Comparison of ENCODE assay signal across 10 mouse cellular contexts in the genomic region with DNA sequence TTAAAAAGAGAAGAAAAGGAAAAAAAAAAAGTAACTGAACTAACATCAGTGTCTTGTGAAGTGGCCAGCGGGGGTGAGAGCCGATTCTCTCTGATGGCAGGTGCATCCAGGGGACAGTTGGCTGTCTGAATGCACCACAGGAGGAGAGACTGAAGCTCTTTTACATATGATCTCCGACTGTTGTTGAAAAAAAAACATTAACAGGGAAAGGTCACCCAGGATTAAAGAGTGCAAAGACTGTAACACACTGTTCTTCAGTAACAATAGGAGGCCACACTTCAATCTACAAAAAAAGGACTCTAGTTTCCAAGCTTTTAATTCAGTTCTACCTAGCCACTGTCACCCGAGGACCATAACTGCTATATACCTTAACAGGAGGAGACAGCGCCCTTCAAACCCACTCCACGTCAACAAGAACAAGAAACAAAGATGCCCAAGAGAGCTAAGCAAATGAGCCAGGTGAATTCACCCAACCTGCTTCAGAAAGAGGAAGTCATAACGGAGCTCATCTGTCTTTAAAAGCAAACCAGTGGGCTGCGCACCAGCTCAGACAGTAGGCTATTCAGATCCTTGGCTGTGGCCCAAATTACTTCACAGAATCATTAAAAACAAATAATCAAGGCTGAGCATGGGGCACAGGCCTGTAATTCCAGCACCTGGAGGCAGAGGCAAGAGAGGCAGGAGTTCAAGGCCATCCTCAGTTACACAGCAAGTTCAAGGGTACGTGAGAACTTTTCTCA. TPM values are rescaled to one million over a fixed set of nuclear protein-coding genes. Genes with fewer than 3 reads are reported as not detected.
DNase-seq lines count a peak whose midpoint lies in the region; ATAC-seq lines count a peak whose summit lies in the region.
"Had no signal": no experiment of that assay in that cellular context is flagged by ENCODE, and none has a peak within 500 bp of the region (broad histone marks: within the 10 kb centered on the region; RNA-seq: fewer than 3 reads in every experiment).

No protein-coding gene starts in this region.

- WGBS in hindbrain, embryonic 16.5 days, result 47% methylated on average over 9 of the region's 9 CpGs
- 78% methylated on average over 9 of the region's 9 CpGs for WGBS in hindbrain, embryonic 11.5 days

- H3K4me3 ChIP-seq in hindbrain, embryonic 16.5 days (ENCODE audit: low read length), result no peak overlapping the region
- no peak overlapping the region for H3K4me3 ChIP-seq in hindbrain, embryonic 11.5 days (ENCODE audit: low read depth, low read length)
- H3K4me3 ChIP-seq: limb, embryonic 12.5 days had no signal

- peaks cover 13% of the 10 kb centered on the region for H3K4me1 ChIP-seq in hindbrain, embryonic 16.5 days (ENCODE audit: control insufficient read depth, insufficient read depth, low read depth, low read length)
- no peaks in the 10 kb centered on the region for H3K4me1 ChIP-seq in hindbrain, embryonic 11.5 days (replicated peaks; ENCODE audit: control insufficient read depth, insufficient read depth, low read length)

- H3K4me2 ChIP-seq in hindbrain, embryonic 16.5 days (ENCODE audit: low read length), result no peak overlapping the region
- no peak overlapping the region for H3K4me2 ChIP-seq in hindbrain, embryonic 11.5 days (replicated peaks; ENCODE audit: low read depth, low read length)
- H3K4me2 ChIP-seq: limb, embryonic 12.5 days had no signal

- H3K36me3 ChIP-seq in hindbrain, embryonic 16.5 days (ENCODE audit: control insufficient read depth, insufficient read depth, low read length), result peaks cover 3% of the 10 kb centered on the region; the same call in 1 of the 2 replicates
- peaks cover 3% of the 10 kb centered on the region for H3K36me3 ChIP-seq in hindbrain, embryonic 11.5 days (ENCODE audit: control insufficient read depth, insufficient read depth, low read length)

- peak; percentile 49 for DNase-seq in cerebellum, adult 9-10 months
- DNase-seq in cerebellum, adult 11-12 months, result no peak
- no peak for DNase-seq in hindbrain, embryonic 11.5 days (ENCODE audit: low spot score)
- DNase-seq in ovary, adult 18-20 months (ENCODE audit: low spot score), result peak; percentile 48
- no peak for DNase-seq in ovary, postnatal 36 days (ENCODE audit: low spot score)

- peak; percentile 37; the same call in 1 of the 2 replicates for ATAC-seq in hindbrain, embryonic 16.5 days
- ATAC-seq in hindbrain, embryonic 11.5 days (ENCODE audit: low FRiP score), result no peak
- ATAC-seq in megakaryocyte-erythroid progenitor cell, adult 5-6 weeks (replicated peaks; ENCODE audit: low FRiP score, low TSS enrichment, poor library complexity, severe bottlenecking), result 0 out of 2 replicates have a peak, but pooled peaks have one; percentile 36
- ATAC-seq in inflammation-experienced regulatory T-cells, adult 6 months, result no peak
- ATAC-seq: activated CD4-positive, CD25-positive, alpha-beta regulatory T cell, adult 4 months had no signal

- no peaks in the 10 kb centered on the region for H3K27me3 ChIP-seq in hindbrain, embryonic 16.5 days (replicated peaks; ENCODE audit: control insufficient read depth, insufficient read depth, low read length)
- H3K27me3 ChIP-seq in hindbrain, embryonic 11.5 days (ENCODE audit: control insufficient read depth, insufficient read depth, low read length), result no peaks in the 10 kb centered on the region
- H3K27me3 ChIP-seq: limb, embryonic 12.5 days had no signal

- H3K9me3 ChIP-seq in hindbrain, embryonic 16.5 days (ENCODE audit: control insufficient read depth, low read length), result no peaks in the 10 kb centered on the region
- H3K9me3 ChIP-seq in hindbrain, embryonic 11.5 days (ENCODE audit: control insufficient read depth, low read length), result no peaks in the 10 kb centered on the region
- H3K9me3 ChIP-seq: limb, embryonic 12.5 days had no signal

- no peak overlapping the region for H3K27ac ChIP-seq in hindbrain, embryonic 16.5 days (ENCODE audit: low read depth, low read length)
- no peak overlapping the region for H3K27ac ChIP-seq in hindbrain, embryonic 11.5 days (ENCODE audit: low read depth, low read length)
- H3K27ac ChIP-seq: limb, embryonic 12.5 days had no signal

- H3K9ac ChIP-seq in hindbrain, embryonic 16.5 days (ENCODE audit: low read depth, low read length), result no peak overlapping the region
- no peak overlapping the region for H3K9ac ChIP-seq in hindbrain, embryonic 11.5 days (ENCODE audit: low read depth, low read length)
- H3K9ac ChIP-seq: limb, embryonic 12.5 days had no signal

RNA-seq across cellular contexts. Expression of gene Kmt2a, which starts 14.4 kb away (rescaled TPM):
- polyA plus RNA-seq in hindbrain, embryonic 16.5 days (2015; fragmentation: Nextera tagmentation; extraction: Ambion mirVana), result 14.4 and 16.4 TPM in 2 replicates
- 17.3 and 26.2 TPM in 2 replicates for polyA plus RNA-seq in hindbrain, embryonic 11.5 days (2014; fragmentation: Nextera tagmentation; extraction: Ambion mirVana)
- total RNA-seq in megakaryocyte-erythroid progenitor cell, adult 5-6 weeks (2014; fragmentation: Nextera tagmentation), result 97.4 and 110 TPM in 2 replicates
- 14.0 and 23.6 TPM in 2 replicates for total RNA-seq in megakaryocyte-erythroid progenitor cell, adult 5-6 weeks (2017)
- polyA plus RNA-seq in inflammation-experienced regulatory T-cells, adult 6 months (2017; shearing (Covaris generic)), result 10 to 100 TPM; 17.8 to 38.5 (median 32.9) TPM

RNA-seq across cellular contexts. Expression of gene Atp5l, which starts 53.9 kb away (rescaled TPM):
- 711 and 802 TPM in 2 replicates for polyA plus RNA-seq in hindbrain, embryonic 16.5 days (2015; fragmentation: Nextera tagmentation; extraction: Ambion mirVana)
- polyA plus RNA-seq in hindbrain, embryonic 11.5 days (2014; fragmentation: Nextera tagmentation; extraction: Ambion mirVana), result 592 and 606 TPM in 2 replicates
- 751 and 827 TPM in 2 replicates for total RNA-seq in megakaryocyte-erythroid progenitor cell, adult 5-6 weeks (2014; fragmentation: Nextera tagmentation)
- total RNA-seq in megakaryocyte-erythroid progenitor cell, adult 5-6 weeks (2017), result 149 and 255 TPM in 2 replicates
- polyA plus RNA-seq in inflammation-experienced regulatory T-cells, adult 6 months (2017; shearing (Covaris generic)), result 100 to 1,000 TPM; 468 to 593 (median 553) TPM

Comparison
In these comparisons a context has a peak if more than half of its experiments do, and no peak if none do; other contexts are left out.
1. DNase-seq: peak in cerebellum, adult 9-10 months (single experiment) and ovary, adult 18-20 months (single experiment); none in cerebellum, adult 11-12 months (single experiment), hindbrain, embryonic 11.5 days (single experiment) and ovary, postnatal 36 days (single experiment).
2. ATAC-seq: peak in hindbrain, embryonic 16.5 days (single experiment) and megakaryocyte-erythroid progenitor cell, adult 5-6 weeks (single experiment); none in hindbrain, embryonic 11.5 days (single experiment) and inflammation-experienced regulatory T-cells, adult 6 months (single experiment).